Mouse (Mus musculus) myocyte (in vitro differentiated cells): ENCODE measurements around the gene 4930548H24Rik.

ENCODE experiments used
- POLR2A ChIP-seq: IDR thresholded peaks from one replicate; pipeline ENCODE4 v1.6.1; 2011; ENCODE audit warnings: low read depth, mild to moderate bottlenecking, control low read depth, moderate library complexity; ENCODE audit not compliant: insufficient read length
- POLR2AphosphoS2 ChIP-seq: IDR thresholded peaks from one replicate; pipeline ENCODE4 v1.6.1; 2011; ENCODE audit warnings: low read depth, control low read depth; ENCODE audit not compliant: insufficient read length
- USF1 ChIP-seq: IDR thresholded peaks from one replicate; pipeline ENCODE4 v1.6.1; 2011; ENCODE audit warnings: low read depth, mild to moderate bottlenecking, control low read depth, moderate library complexity

DNA sequence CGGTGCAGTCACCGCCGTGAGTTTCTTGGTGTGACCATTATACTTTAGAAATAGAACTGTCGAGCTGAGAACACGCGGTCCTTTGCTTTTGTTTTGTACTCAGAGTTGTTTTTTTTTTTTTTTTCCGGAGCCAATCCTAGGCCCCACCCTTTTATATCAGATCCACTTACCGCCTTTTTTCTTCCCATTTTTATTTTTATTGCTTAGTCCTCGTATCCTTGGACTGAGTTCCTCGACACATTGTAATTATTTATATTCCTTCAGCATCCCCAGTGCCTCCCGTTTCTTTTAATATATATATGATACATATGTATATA lies 33.0 kb upstream of the 4930548H24Rik start:
- no peak for TF ChIP-seq POLR2AphosphoS2
- TF ChIP-seq POLR2A: no peak
- TF ChIP-seq USF1: no peak
